Mouse (Mus musculus) heart, embryonic 14.5 days (tissue): ENCODE measurements around the gene Cass4. TPM values are rescaled to one million over a fixed set of nuclear protein-coding genes. Genes with fewer than 3 reads are reported as not detected.

Source experiments
- ATAC-seq: fragments of 200-750 bp; cut with Nextera tagmentation; 2 replicates; pipeline ENCODE4 v1.8.0; 2017; ENCODE audit warnings: low read depth, moderate TSS enrichment; ENCODE audit not compliant: insufficient number of reproducible peaks, insufficient read depth, low FRiP score
- H3K27ac ChIP-seq, 2 experiments: fragments of 200-500 bp in 1 of 2; fragments of 300-500 bp in 1 of 2; sonication (generic) in 1 of 2; replicated peaks in 1 of 2; 2 replicates each; pipeline ENCODE4 v1.5.1; 2012 to 2014; ENCODE audit warnings: low read depth in 2 of 2, low read length in 2 of 2, control low read depth in 1 of 2, mild to moderate bottlenecking in 1 of 2, mixed read lengths in 1 of 2; ENCODE audit not compliant: control insufficient read depth in 1 of 2, insufficient read depth in 1 of 2
- H3K27me3 ChIP-seq: fragments of 300-500 bp; sonication (generic); 2 replicates; pipeline ENCODE4 v1.6.1; 2014; ENCODE audit warnings: mild to moderate bottlenecking, low read length, control low read depth; ENCODE audit not compliant: control insufficient read depth, insufficient read depth
- H3K36me3 ChIP-seq: fragments of 300-500 bp; sonication (generic); 2 replicates; pipeline ENCODE4 v1.6.1; 2014; ENCODE audit warnings: mild to moderate bottlenecking, control low read depth, low read length, mixed read lengths; ENCODE audit not compliant: control insufficient read depth, insufficient read depth
- H3K4me1 ChIP-seq, 2 experiments: fragments of 200-500 bp in 1 of 2; fragments of 300-500 bp in 1 of 2; sonication (generic) in 1 of 2; 2 replicates each; pipeline ENCODE4 v1.6.1; 2012 to 2014; ENCODE audit warnings: low read length in 2 of 2, control low read depth in 1 of 2, mixed read lengths in 1 of 2; ENCODE audit not compliant: control insufficient read depth in 2 of 2, insufficient read depth in 2 of 2
- H3K4me2 ChIP-seq: fragments of 300-500 bp; sonication (generic); 2 replicates; pipeline ENCODE4 v1.6.1; 2014; ENCODE audit warnings: mild to moderate bottlenecking, low read length
- H3K4me3 ChIP-seq, 2 experiments: fragments of 200-500 bp in 1 of 2; fragments of 300-500 bp in 1 of 2; sonication (generic) in 1 of 2; 2 replicates each; pipeline ENCODE4 v1.5.1; 2012 to 2014; ENCODE audit warnings: low read length in 2 of 2, mild to moderate bottlenecking in 2 of 2, control low read depth in 1 of 2, low read depth in 1 of 2, moderate library complexity in 1 of 2; ENCODE audit not compliant: control insufficient read depth in 1 of 2, insufficient read depth in 1 of 2
- H3K9ac ChIP-seq: fragments of 300-500 bp; sonication (generic); 2 replicates; pipeline ENCODE4 v1.6.1; 2014; ENCODE audit warnings: mild to moderate bottlenecking, low read length
- H3K9me3 ChIP-seq: fragments of 300-500 bp; sonication (generic); 2 replicates; pipeline ENCODE4 v1.6.1; 2016; ENCODE audit warnings: low read length, control low read depth; ENCODE audit not compliant: control insufficient read depth
- WGBS: fragments of 180-500 bp; shearing (Covaris S2); extraction: QIAGEN DNeasy Blood & Tissue Kit; methylation state at CpG from one replicate; pipeline ENCODE4 v1.1.7; 2014; 5-methylcytosine and 5-hydroxymethylcytosine counted together
- polyA plus RNA-seq: library from polyadenylated mRNA; unstranded; fragments of >200 nt; fragmentation: Nextera tagmentation; extraction: Ambion mirVana; gene quantifications from 2 replicates; pipeline ENCODE4 v1.2.1, GENCODE M21; 2014

Cass4 gene
- polyA plus RNA-seq, 1 experiment from 2014 or later = 0.30 TPM

GRCm38 (mm10) chr2:172472318-172472717 is 78.7 kb downstream of the Cass4 start, which contains the start of gene Fam209:
Gene Fam209, plus strand, starts transcription at chr2:172472520.
- WGBS = 87% methylated on average over 11 of the region's 11 CpGs
- no peak for ATAC-seq
- 0 out of 2 replicates have a peak within 1 kb of the TSS, but pooled peaks have one; percentile 27 for H3K9ac ChIP-seq

GRCm38 (mm10) chr2:172473591-172473990 is 80.0 kb downstream of the Cass4 start:
- H3K27ac ChIP-seq = no peak overlapping the region; a peak in 1 of 4 replicates
- 0 out of 2 replicates have a peak overlapping the region, but pooled peaks have one; percentile 27 for H3K9ac ChIP-seq
- no peak overlapping the region for H3K4me2 ChIP-seq
- H3K4me3 ChIP-seq = no peak overlapping the region
- H3K9me3 ChIP-seq = no peaks in the 10 kb centered on the region
- H3K36me3 ChIP-seq = peaks cover 21% of the 10 kb centered on the region
- no peaks in the 10 kb centered on the region for H3K27me3 ChIP-seq
- 47% methylated on average over 8 of the region's 8 CpGs for WGBS
- ATAC-seq = no peak
- H3K4me1 ChIP-seq = peaks cover 7 to 15% of the 10 kb centered on the region in 2 experiments

More at GRCm38 (mm10) chr2:172472318-172472717, 78.7 kb downstream of the Cass4 start, which contains the start of gene Fam209:
- Histone ChIP-seq H3K4me3 (no peak within 1 kb of the TSS), H3K9me3 (no peaks in the 10 kb centered on the region), H3K4me2 (no peak within 1 kb of the TSS), H3K4me1 (peaks cover 7 to 15% of the 10 kb centered on the region in 2 experiments), H3K27me3 (no peaks in the 10 kb centered on the region), H3K27ac (no peak within 1 kb of the TSS; a peak in 1 of 4 replicates), H3K36me3 (peaks cover 28% of the 10 kb centered on the region)

GRCm38 (mm10) chr2:172474970-172475369 is 81.4 kb downstream of the Cass4 start:
- ATAC-seq = no peak
- no peak overlapping the region for H3K4me3 ChIP-seq
- H3K27ac ChIP-seq = no peak overlapping the region
- H3K36me3 ChIP-seq = peaks cover 7% of the 10 kb centered on the region; the same call in 1 of the 2 replicates
- H3K4me2 ChIP-seq = no peak overlapping the region
- H3K27me3 ChIP-seq = no peaks in the 10 kb centered on the region
- H3K4me1 ChIP-seq = peaks cover 7 to 15% of the 10 kb centered on the region in 2 experiments
- H3K9me3 ChIP-seq = no peaks in the 10 kb centered on the region
- no peak overlapping the region for H3K9ac ChIP-seq
- WGBS = 36% methylated on average over 6 of the region's 6 CpGs

GRCm38 (mm10) chr2:172476707-172477260 is 83.2 kb downstream of the Cass4 start:
- Histone ChIP-seq H3K9ac (0 out of 2 replicates have a peak overlapping the region, but pooled peaks have one; percentile 16), H3K4me1 (peaks cover 7 to 15% of the 10 kb centered on the region in 2 experiments), H3K9me3 (no peaks in the 10 kb centered on the region), H3K36me3 (no peaks in the 10 kb centered on the region), H3K27me3 (no peaks in the 10 kb centered on the region), H3K4me2 (peak overlapping the region; percentile 67), H3K27ac (peak overlapping the region; percentile 51 to 55; a peak in 2 of 4 replicates), H3K4me3 (0 out of 4 replicates have a peak overlapping the region, but pooled peaks of 1 of the 2 experiments have one; percentile 31)
- WGBS = 14% methylated on average over 10 of the region's 10 CpGs
- no peak for ATAC-seq

- WGBS = 19% methylated on average over 3 of the region's 3 CpGs
- Histone ChIP-seq H3K4me2 (peak overlapping the region; percentile 67), H3K9ac (peak overlapping the region; percentile 63)
Observed at GRCm38 (mm10) chr2:172477350-172477749, 83.8 kb downstream of the Cass4 start.

GRCm38 (mm10) chr2:172477860-172478259 is 84.3 kb downstream of the Cass4 start:
- peak overlapping the region; percentile 34 to 83; a peak in 3 of 4 replicates for H3K27ac ChIP-seq
- H3K4me3 ChIP-seq = peak overlapping the region; percentile 31 to 35
- 5% methylated on average over 2 of the region's 2 CpGs for WGBS
- no peaks in the 10 kb centered on the region for H3K27me3 ChIP-seq
- H3K4me2 ChIP-seq = peak overlapping the region; percentile 67
- no peaks in the 10 kb centered on the region for H3K36me3 ChIP-seq
- ATAC-seq = peak; percentile 6; the same call in 1 of the 2 replicates
- peak overlapping the region; percentile 63 for H3K9ac ChIP-seq
- H3K4me1 ChIP-seq = peaks cover 7 to 15% of the 10 kb centered on the region in 2 experiments
- H3K9me3 ChIP-seq = no peaks in the 10 kb centered on the region

More at GRCm38 (mm10) chr2:172477350-172477749, 83.8 kb downstream of the Cass4 start:
- peak overlapping the region; percentile 31 to 35 for H3K4me3 ChIP-seq
- H3K27me3 ChIP-seq = no peaks in the 10 kb centered on the region
- no peaks in the 10 kb centered on the region for H3K36me3 ChIP-seq
- H3K4me1 ChIP-seq = peaks cover 7 to 15% of the 10 kb centered on the region in 2 experiments
- H3K9me3 ChIP-seq = no peaks in the 10 kb centered on the region
- peak overlapping the region; percentile 55 to 83; a peak in 3 of 4 replicates for H3K27ac ChIP-seq
- ATAC-seq = no peak; the same call in 1 of the 2 replicates

- Histone ChIP-seq H3K4me1 (peaks cover 6 to 8% of the 10 kb centered on the region in 2 experiments), H3K9me3 (no peaks in the 10 kb centered on the region), H3K9ac (no peak overlapping the region), H3K4me2 (no peak overlapping the region), H3K27me3 (no peaks in the 10 kb centered on the region), H3K27ac (no peak overlapping the region), H3K36me3 (no peaks in the 10 kb centered on the region), H3K4me3 (no peak overlapping the region)
- ATAC-seq = no peak
- 65% methylated on average over 7 of the region's 7 CpGs for WGBS
Observed at GRCm38 (mm10) chr2:172480296-172480695, 86.7 kb downstream of the Cass4 start.
